Mouse (Mus musculus): ENCODE measurements at regions not wholly inside any gene's neighbourhood (a gene's known extent, or its start where the extent isn't known, plus 50 kb on each side); places are given as distances from the start of the nearest gene placed in this dataset.

- no peak for TF ChIP-seq CTCF (IDR thresholded peaks at IDR 0.05; ENCODE audit: borderline replicate concordance, insufficient read depth, low read depth, low read length)
- no peak for TF ChIP-seq POLR2A (IDR thresholded peaks at IDR 0.05; ENCODE audit: borderline replicate concordance, insufficient read depth, low read length)
Measured at GRCm38 (mm10) chr17:81133227-81133626, 68.3 kb upstream of the Thumpd2 start.

All from cerebellum, adult 2 months (tissue).